Mouse (Mus musculus) forebrain, embryonic 12.5 days (tissue): ENCODE measurements at regions not wholly inside any gene's neighbourhood (a gene's known extent, or its start where the extent isn't known, plus 50 kb on each side); places are given as distances from the start of the nearest gene placed in this dataset.

Experiments
- ATAC-seq: fragments of 200-750 bp; cut with Nextera tagmentation; 2 replicates; pipeline ENCODE4 v1.8.0; 2017; ENCODE audit warnings: moderate TSS enrichment; ENCODE audit not compliant: low FRiP score
- H3K27ac ChIP-seq: fragments of 300-500 bp; sonication (generic); 2 replicates; pipeline ENCODE4 v1.5.1; 2016; ENCODE audit warnings: mild to moderate bottlenecking
- H3K27me3 ChIP-seq: fragments of 300-500 bp; sonication (generic); 2 replicates; pipeline ENCODE4 v1.6.1; 2016; ENCODE audit warnings: mild to moderate bottlenecking
- H3K36me3 ChIP-seq: fragments of 300-500 bp; sonication (generic); replicated peaks from 2 replicates; pipeline ENCODE4 v1.6.1; 2016; ENCODE audit warnings: mild to moderate bottlenecking
- H3K4me1 ChIP-seq: fragments of 300-500 bp; sonication (generic); 2 replicates; pipeline ENCODE4 v1.6.1; 2016
- H3K4me2 ChIP-seq: fragments of 300-500 bp; sonication (generic); 2 replicates; pipeline ENCODE4 v1.6.1; 2016; ENCODE audit warnings: mild to moderate bottlenecking, moderate library complexity
- H3K4me3 ChIP-seq: fragments of 300-500 bp; sonication (generic); replicated peaks from 2 replicates; pipeline ENCODE4 v1.5.1; 2016; ENCODE audit warnings: mild to moderate bottlenecking
- H3K9ac ChIP-seq: fragments of 300-500 bp; sonication (generic); 2 replicates; pipeline ENCODE4 v1.6.1; 2016; ENCODE audit warnings: mild to moderate bottlenecking
- H3K9me3 ChIP-seq: fragments of 300-500 bp; sonication (generic); 2 replicates; pipeline ENCODE4 v1.6.1; 2016
- WGBS: fragments of 180-500 bp; shearing (Covaris S2); methylation state at CpG from one replicate; pipeline ENCODE4 v1.1.7; 2016; 5-methylcytosine and 5-hydroxymethylcytosine counted together

- H3K9ac ChIP-seq, result no peak overlapping the region
- no peaks in the 10 kb centered on the region for H3K4me1 ChIP-seq
- H3K27me3 ChIP-seq, result no peaks in the 10 kb centered on the region
- no peak overlapping the region for H3K4me2 ChIP-seq
- H3K4me3 ChIP-seq, result no peak overlapping the region
- WGBS, result 90% methylated on average over 2 of the region's 2 CpGs
- no peaks in the 10 kb centered on the region for H3K9me3 ChIP-seq
- ATAC-seq, result no peak
- no peaks in the 10 kb centered on the region for H3K36me3 ChIP-seq
- no peak overlapping the region for H3K27ac ChIP-seq
Measured at GRCm38 (mm10) chr8:113250264-113250663, 385.1 kb upstream of the Mon1b start.

GRCm38 (mm10) chr8:113254076-113254475 lies 381.3 kb upstream of the Mon1b start:
- Histone ChIP-seq H3K36me3 (no peaks in the 10 kb centered on the region), H3K4me3 (no peak overlapping the region), H3K27me3 (no peaks in the 10 kb centered on the region), H3K27ac (no peak overlapping the region), H3K9ac (no peak overlapping the region), H3K9me3 (no peaks in the 10 kb centered on the region), H3K4me2 (no peak overlapping the region), H3K4me1 (no peaks in the 10 kb centered on the region)
- ATAC-seq, result no peak
- 94% methylated on average over 5 of the region's 5 CpGs for WGBS

- no peak for ATAC-seq
- 93% methylated on average over 1 of the region's 1 CpGs for WGBS
Measured at GRCm38 (mm10) chr8:113259477-113259876, 375.9 kb upstream of the Mon1b start.

GRCm38 (mm10) chr8:113263296-113263695 lies 372.1 kb upstream of the Mon1b start:
- Histone ChIP-seq H3K9ac (no peak overlapping the region), H3K4me1 (no peaks in the 10 kb centered on the region), H3K27ac (no peak overlapping the region), H3K4me3 (no peak overlapping the region), H3K36me3 (no peaks in the 10 kb centered on the region), H3K27me3 (no peaks in the 10 kb centered on the region), H3K4me2 (no peak overlapping the region), H3K9me3 (no peaks in the 10 kb centered on the region)
- 34% methylated on average over 3 of the region's 3 CpGs for WGBS
- no peak for ATAC-seq

More at GRCm38 (mm10) chr8:113259477-113259876, 375.9 kb upstream of the Mon1b start:
- Histone ChIP-seq H3K4me1 (no peaks in the 10 kb centered on the region), H3K9ac (no peak overlapping the region), H3K9me3 (no peaks in the 10 kb centered on the region), H3K4me2 (no peak overlapping the region), H3K27me3 (no peaks in the 10 kb centered on the region), H3K36me3 (no peaks in the 10 kb centered on the region), H3K27ac (no peak overlapping the region), H3K4me3 (no peak overlapping the region)

DNA sequence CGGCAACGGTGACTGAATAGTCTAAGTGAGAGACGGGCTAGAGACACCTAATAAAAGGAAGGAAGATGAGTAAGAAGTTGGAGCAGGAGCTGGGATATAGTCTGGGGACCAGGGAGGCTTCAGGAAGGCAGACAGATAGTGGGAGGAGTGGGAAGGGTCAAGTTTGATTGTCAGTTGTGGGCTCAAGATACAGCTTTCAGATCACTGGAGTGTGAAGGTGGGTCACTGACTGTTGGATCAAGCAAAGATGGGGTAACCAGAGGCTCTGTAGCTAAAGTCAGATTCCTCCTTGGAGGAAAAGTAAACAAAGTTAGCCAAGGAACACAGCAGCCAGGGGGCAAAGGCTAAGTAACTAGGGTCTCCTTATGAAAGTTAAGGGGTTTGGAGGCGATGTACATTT lies 364.1 kb upstream of the Mon1b start:
- Histone ChIP-seq H3K27ac (no peak overlapping the region), H3K36me3 (no peaks in the 10 kb centered on the region), H3K9ac (no peak overlapping the region), H3K4me1 (no peaks in the 10 kb centered on the region), H3K4me3 (no peak overlapping the region), H3K9me3 (no peaks in the 10 kb centered on the region), H3K27me3 (no peaks in the 10 kb centered on the region), H3K4me2 (no peak overlapping the region)
- 97% methylated on average over 4 of the region's 4 CpGs for WGBS
- ATAC-seq, result no peak

DNA sequence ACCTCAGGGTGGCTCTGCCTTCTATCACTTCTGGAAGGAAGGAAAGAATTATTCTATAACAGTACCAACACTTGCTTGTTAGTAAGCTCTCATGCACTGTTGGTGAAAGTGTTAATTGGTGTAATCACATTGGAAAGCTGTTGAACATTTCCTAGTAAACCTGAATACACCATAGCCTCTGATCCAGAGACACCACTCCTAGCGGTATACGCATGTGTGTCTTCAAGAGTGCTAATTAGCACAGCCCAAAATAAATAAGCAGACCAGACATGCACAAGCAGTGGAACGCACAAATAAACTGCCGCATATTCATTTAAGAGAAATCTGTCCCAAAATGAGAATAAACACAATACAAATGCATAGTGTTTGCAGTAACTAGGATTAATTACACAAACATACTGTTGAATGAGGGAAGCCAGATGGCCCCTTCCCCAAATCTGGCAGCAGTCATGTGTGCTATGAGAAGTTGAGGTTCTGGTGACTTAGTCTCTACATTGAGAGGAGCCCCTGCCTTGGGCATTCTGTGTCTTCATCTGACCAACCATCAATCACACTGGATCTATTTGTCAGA lies 335.0 kb upstream of the Mon1b start:
- no peak overlapping the region for H3K4me3 ChIP-seq
- no peaks in the 10 kb centered on the region for H3K4me1 ChIP-seq
- H3K27me3 ChIP-seq, result no peaks in the 10 kb centered on the region
- no peaks in the 10 kb centered on the region for H3K36me3 ChIP-seq
- peak; percentile 65; the same call in 1 of the 2 replicates for ATAC-seq
- H3K9ac ChIP-seq, result no peak overlapping the region
- no peaks in the 10 kb centered on the region for H3K9me3 ChIP-seq
- no peak overlapping the region for H3K27ac ChIP-seq
- WGBS, result 72% methylated on average over 4 of the region's 4 CpGs
- no peak overlapping the region for H3K4me2 ChIP-seq

- H3K4me3 ChIP-seq, result no peak overlapping the region
- H3K9me3 ChIP-seq, result no peaks in the 10 kb centered on the region
- ATAC-seq, result no peak
- no peaks in the 10 kb centered on the region for H3K27me3 ChIP-seq
- no peaks in the 10 kb centered on the region for H3K4me1 ChIP-seq
- 78% methylated on average over 8 of the region's 8 CpGs for WGBS
- no peak overlapping the region for H3K9ac ChIP-seq
- no peak overlapping the region for H3K4me2 ChIP-seq
- H3K36me3 ChIP-seq, result no peaks in the 10 kb centered on the region
- no peak overlapping the region for H3K27ac ChIP-seq
Measured at GRCm38 (mm10) chr8:113303426-113303825, 332.0 kb upstream of the Mon1b start.

- Histone ChIP-seq H3K36me3 (no peaks in the 10 kb centered on the region), H3K9ac (no peak overlapping the region), H3K4me1 (no peaks in the 10 kb centered on the region), H3K27ac (no peak overlapping the region), H3K4me3 (no peak overlapping the region), H3K27me3 (no peaks in the 10 kb centered on the region), H3K4me2 (no peak overlapping the region), H3K9me3 (no peaks in the 10 kb centered on the region)
- ATAC-seq, result no peak
- 80% methylated on average over 3 of the region's 3 CpGs for WGBS
Measured at GRCm38 (mm10) chr8:113317169-113317568, 318.2 kb upstream of the Mon1b start.

GRCm38 (mm10) chr8:113331576-113331975 lies 303.8 kb upstream of the Mon1b start:
- ATAC-seq, result no peak
- 79% methylated on average over 6 of the region's 6 CpGs for WGBS
- no peaks in the 10 kb centered on the region for H3K36me3 ChIP-seq

GRCm38 (mm10) chr8:113341306-113341705 lies 294.1 kb upstream of the Mon1b start:
- H3K36me3 ChIP-seq, result no peaks in the 10 kb centered on the region
- ATAC-seq, result no peak
- WGBS, result 61% methylated on average over 10 of the region's 10 CpGs

More at GRCm38 (mm10) chr8:113331576-113331975, 303.8 kb upstream of the Mon1b start:
- H3K4me2 ChIP-seq, result no peak overlapping the region
- no peak overlapping the region for H3K4me3 ChIP-seq
- H3K27ac ChIP-seq, result no peak overlapping the region
- H3K9me3 ChIP-seq, result no peaks in the 10 kb centered on the region
- no peaks in the 10 kb centered on the region for H3K4me1 ChIP-seq
- H3K9ac ChIP-seq, result no peak overlapping the region
- H3K27me3 ChIP-seq, result no peaks in the 10 kb centered on the region

GRCm38 (mm10) chr8:113361900-113362299 lies 273.5 kb upstream of the Mon1b start:
- Histone ChIP-seq H3K9me3 (no peaks in the 10 kb centered on the region), H3K4me3 (no peak overlapping the region), H3K4me2 (no peak overlapping the region), H3K27ac (no peak overlapping the region), H3K9ac (no peak overlapping the region), H3K36me3 (no peaks in the 10 kb centered on the region), H3K27me3 (no peaks in the 10 kb centered on the region), H3K4me1 (no peaks in the 10 kb centered on the region)
- WGBS, result 58% methylated on average over 7 of the region's 7 CpGs
- ATAC-seq, result no peak

More at GRCm38 (mm10) chr8:113341306-113341705, 294.1 kb upstream of the Mon1b start:
- no peak overlapping the region for H3K4me2 ChIP-seq
- no peaks in the 10 kb centered on the region for H3K9me3 ChIP-seq
- no peak overlapping the region for H3K27ac ChIP-seq
- no peak overlapping the region for H3K4me3 ChIP-seq
- H3K4me1 ChIP-seq, result no peaks in the 10 kb centered on the region
- H3K27me3 ChIP-seq, result no peaks in the 10 kb centered on the region
- no peak overlapping the region for H3K9ac ChIP-seq

DNA sequence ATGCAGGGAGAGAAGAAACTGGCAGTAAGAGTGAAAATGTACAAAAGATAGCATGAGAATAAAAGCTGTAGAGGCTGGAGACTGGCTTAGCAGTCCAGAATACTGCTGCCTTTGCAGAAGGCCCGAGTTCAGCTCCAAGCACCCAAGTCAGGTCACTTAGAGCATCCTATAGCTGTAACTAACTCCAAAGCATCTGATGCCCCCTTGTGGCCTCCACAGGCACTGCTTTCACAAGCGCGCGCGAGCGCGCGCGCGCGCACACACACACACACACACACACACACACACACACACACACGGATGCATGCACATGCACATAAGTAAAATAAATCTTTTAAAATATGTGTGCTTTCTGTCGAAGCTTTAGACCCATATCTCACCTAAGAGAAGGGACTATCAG lies 271.2 kb upstream of the Mon1b start:
- no peak overlapping the region for H3K4me2 ChIP-seq
- H3K4me1 ChIP-seq, result no peaks in the 10 kb centered on the region
- H3K4me3 ChIP-seq, result no peak overlapping the region
- no peak overlapping the region for H3K27ac ChIP-seq
- H3K9me3 ChIP-seq, result no peaks in the 10 kb centered on the region
- 88% methylated on average over 6 of the region's 13 CpGs for WGBS
- H3K36me3 ChIP-seq, result no peaks in the 10 kb centered on the region
- no peak overlapping the region for H3K9ac ChIP-seq
- H3K27me3 ChIP-seq, result no peaks in the 10 kb centered on the region
- no peak for ATAC-seq

GRCm38 (mm10) chr8:113383517-113383916 lies 251.9 kb upstream of the Mon1b start:
- Histone ChIP-seq H3K27me3 (no peaks in the 10 kb centered on the region), H3K27ac (no peak overlapping the region), H3K4me3 (no peak overlapping the region), H3K9ac (no peak overlapping the region), H3K4me2 (no peak overlapping the region), H3K36me3 (no peaks in the 10 kb centered on the region), H3K4me1 (no peaks in the 10 kb centered on the region), H3K9me3 (no peaks in the 10 kb centered on the region)
- no peak for ATAC-seq
- 44% methylated on average over 3 of the region's 3 CpGs for WGBS
